Mouse (Mus musculus): ENCODE measurements around the gene Nipa2. TPM values are rescaled to one million over a fixed set of nuclear protein-coding genes. Genes with fewer than 3 reads are reported as not detected.

Gene Nipa2
- polyA plus RNA-seq, 1 experiment from 2014 or later = 53.7 TPM

- Histone ChIP-seq H3K4me1 (ENCODE audit: control insufficient read depth, insufficient read depth, low read length) (no peaks in the 10 kb centered on the region), H3K4me3 (ENCODE audit: low read depth, low read length) (no peak overlapping the region), H3K27me3 (ENCODE audit: control insufficient read depth, insufficient read depth, low read length) (no peaks in the 10 kb centered on the region), H3K36me3 (ENCODE audit: control insufficient read depth, insufficient read depth, low read length) (no peaks in the 10 kb centered on the region), H3K4me2 (ENCODE audit: low read depth, severe bottlenecking) (no peak overlapping the region), H3K9me3 (ENCODE audit: control insufficient read depth, low read length) (no peaks in the 10 kb centered on the region), H3K9ac (ENCODE audit: low read length) (no peak overlapping the region), H3K27ac (replicated peaks; ENCODE audit: low read depth, low read length) (no peak overlapping the region)
- DNase-seq (ENCODE audit: low spot score) (no peak), ATAC-seq (ENCODE audit: insufficient number of reproducible peaks, low FRiP score, low TSS enrichment, low read depth) (no peak)
- WGBS = 82% methylated on average over 4 of the region's 4 CpGs
Observed at GRCm38 (mm10) chr7:55984754-55985153, 22.5 kb upstream of the Nipa2 start.

DNA sequence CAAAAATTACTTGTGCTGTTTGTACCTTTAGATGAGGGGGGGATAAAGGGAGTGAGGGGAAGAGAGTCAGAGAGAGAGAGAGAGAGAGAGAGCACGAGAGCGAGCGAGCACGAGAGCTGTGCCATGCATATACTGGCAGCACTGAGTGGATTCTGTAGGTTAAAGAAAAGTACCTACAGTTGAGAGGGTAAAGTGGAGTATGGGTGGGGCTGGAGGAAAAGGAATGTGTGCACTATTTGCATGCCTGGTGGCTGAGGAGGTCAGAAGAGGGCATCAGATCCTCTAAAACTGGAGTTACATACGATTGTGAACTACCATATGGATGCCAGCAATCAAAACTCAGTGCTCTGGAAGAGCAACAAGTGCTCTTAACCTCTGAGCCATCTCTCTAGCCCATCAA lies 20.8 kb upstream of the Nipa2 start:
- WGBS = 89% methylated on average over 5 of the region's 5 CpGs
- no peak overlapping the region for H3K27ac ChIP-seq (replicated peaks; ENCODE audit: low read depth, low read length)
- H3K9me3 ChIP-seq (ENCODE audit: control insufficient read depth, low read length) = no peaks in the 10 kb centered on the region
- no peak overlapping the region for H3K9ac ChIP-seq (ENCODE audit: low read length)
- DNase-seq (ENCODE audit: low spot score) (no peak), ATAC-seq (ENCODE audit: insufficient number of reproducible peaks, low FRiP score, low TSS enrichment, low read depth) (no peak)
- no peaks in the 10 kb centered on the region for H3K4me1 ChIP-seq (ENCODE audit: control insufficient read depth, insufficient read depth, low read length)
- H3K27me3 ChIP-seq (ENCODE audit: control insufficient read depth, insufficient read depth, low read length) = no peaks in the 10 kb centered on the region
- H3K4me3 ChIP-seq (ENCODE audit: low read depth, low read length) = no peak overlapping the region
- no peak overlapping the region for H3K4me2 ChIP-seq (ENCODE audit: low read depth, severe bottlenecking)
- no peaks in the 10 kb centered on the region for H3K36me3 ChIP-seq (ENCODE audit: control insufficient read depth, insufficient read depth, low read length)

DNA sequence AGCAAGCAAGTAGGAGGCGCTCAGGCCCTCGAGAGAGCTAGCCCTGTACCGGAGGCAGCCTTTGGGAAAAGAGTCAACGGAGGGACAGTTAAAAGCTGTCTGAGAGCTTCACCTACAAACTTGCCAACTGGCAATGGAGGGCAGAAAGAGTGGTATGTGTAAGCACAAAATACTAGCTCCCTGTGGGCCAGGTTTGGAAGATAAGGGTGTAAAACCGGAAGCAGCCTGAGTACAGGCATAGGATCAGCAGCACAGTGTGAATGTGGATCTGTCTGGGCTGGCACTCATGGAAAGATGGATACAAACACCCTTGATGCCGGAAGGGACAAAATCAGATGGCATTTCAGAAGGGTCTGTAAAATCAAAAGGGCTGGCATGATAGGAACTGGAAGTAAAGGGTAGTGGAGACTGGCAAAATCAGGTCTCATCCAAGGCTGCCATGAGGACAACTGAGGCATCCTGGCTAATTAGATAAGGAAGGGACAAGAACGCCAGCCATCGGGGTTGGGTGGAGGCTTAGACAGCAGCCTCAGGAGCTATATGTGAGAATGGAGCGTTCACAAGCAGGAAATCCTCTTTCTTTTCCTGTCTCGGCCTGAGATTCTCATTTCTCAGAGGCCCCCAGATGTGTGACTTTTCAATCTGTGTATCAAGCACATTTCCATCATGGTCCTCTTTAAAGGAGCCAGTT lies 19.9 kb upstream of the Nipa2 start:
- Histone ChIP-seq H3K4me3 (ENCODE audit: low read depth, low read length) (no peak overlapping the region), H3K9me3 (ENCODE audit: control insufficient read depth, low read length) (no peaks in the 10 kb centered on the region), H3K27me3 (ENCODE audit: control insufficient read depth, insufficient read depth, low read length) (no peaks in the 10 kb centered on the region), H3K9ac (ENCODE audit: low read length) (no peak overlapping the region), H3K4me1 (ENCODE audit: control insufficient read depth, insufficient read depth, low read length) (no peaks in the 10 kb centered on the region), H3K27ac (replicated peaks; ENCODE audit: low read depth, low read length) (no peak overlapping the region), H3K36me3 (ENCODE audit: control insufficient read depth, insufficient read depth, low read length) (no peaks in the 10 kb centered on the region), H3K4me2 (ENCODE audit: low read depth, severe bottlenecking) (no peak overlapping the region)
- ATAC-seq (ENCODE audit: insufficient number of reproducible peaks, low FRiP score, low TSS enrichment, low read depth) = no peak
- 88% methylated on average over 10 of the region's 10 CpGs for WGBS
- DNase-seq (ENCODE audit: low spot score) = no peak

- Histone ChIP-seq H3K27ac (replicated peaks; ENCODE audit: low read depth, low read length) (no peak overlapping the region), H3K9me3 (ENCODE audit: control insufficient read depth, low read length) (no peaks in the 10 kb centered on the region), H3K27me3 (ENCODE audit: control insufficient read depth, insufficient read depth, low read length) (no peaks in the 10 kb centered on the region), H3K4me2 (ENCODE audit: low read depth, severe bottlenecking) (no peak overlapping the region), H3K4me1 (ENCODE audit: control insufficient read depth, insufficient read depth, low read length) (no peaks in the 10 kb centered on the region), H3K9ac (ENCODE audit: low read length) (no peak overlapping the region), H3K4me3 (ENCODE audit: low read depth, low read length) (no peak overlapping the region), H3K36me3 (ENCODE audit: control insufficient read depth, insufficient read depth, low read length) (no peaks in the 10 kb centered on the region)
- WGBS = 97% methylated on average over 2 of the region's 2 CpGs
- ATAC-seq (ENCODE audit: insufficient number of reproducible peaks, low FRiP score, low TSS enrichment, low read depth) (no peak), DNase-seq (ENCODE audit: low spot score) (no peak)
Observed at GRCm38 (mm10) chr7:55981511-55981910, 19.2 kb upstream of the Nipa2 start.

GRCm38 (mm10) chr7:55974429-55974828 lies 12.2 kb upstream of the Nipa2 start:
- H3K36me3 ChIP-seq (ENCODE audit: control insufficient read depth, insufficient read depth, low read length) = no peaks in the 10 kb centered on the region
- H3K9me3 ChIP-seq (ENCODE audit: control insufficient read depth, low read length) = no peaks in the 10 kb centered on the region
- H3K9ac ChIP-seq (ENCODE audit: low read length) = no peak overlapping the region
- H3K27ac ChIP-seq (replicated peaks; ENCODE audit: low read depth, low read length) = no peak overlapping the region
- DNase-seq (ENCODE audit: low spot score) (no peak), ATAC-seq (ENCODE audit: insufficient number of reproducible peaks, low FRiP score, low TSS enrichment, low read depth) (no peak)
- no peak overlapping the region for H3K4me2 ChIP-seq (ENCODE audit: low read depth, severe bottlenecking)
- H3K27me3 ChIP-seq (ENCODE audit: control insufficient read depth, insufficient read depth, low read length) = no peaks in the 10 kb centered on the region
- H3K4me1 ChIP-seq (ENCODE audit: control insufficient read depth, insufficient read depth, low read length) = no peaks in the 10 kb centered on the region
- H3K4me3 ChIP-seq (ENCODE audit: low read depth, low read length) = no peak overlapping the region
- 86% methylated on average over 2 of the region's 2 CpGs for WGBS

GRCm38 (mm10) chr7:55969415-55969814 lies 7.1 kb upstream of the Nipa2 start:
- DNase-seq (ENCODE audit: low spot score) = no peak
- no peaks in the 10 kb centered on the region for H3K36me3 ChIP-seq (ENCODE audit: control insufficient read depth, insufficient read depth, low read length)
- H3K9me3 ChIP-seq (ENCODE audit: control insufficient read depth, low read length) = no peaks in the 10 kb centered on the region
- peaks cover 4% of the 10 kb centered on the region; the same call in 1 of the 2 replicates for H3K4me1 ChIP-seq (ENCODE audit: control insufficient read depth, insufficient read depth, low read length)
- no peak overlapping the region for H3K27ac ChIP-seq (replicated peaks; ENCODE audit: low read depth, low read length)
- 67% methylated on average over 1 of the region's 1 CpGs for WGBS
- H3K9ac ChIP-seq (ENCODE audit: low read length) = no peak overlapping the region
- no peak overlapping the region for H3K4me2 ChIP-seq (ENCODE audit: low read depth, severe bottlenecking)
- no peak overlapping the region for H3K4me3 ChIP-seq (ENCODE audit: low read depth, low read length)
- ATAC-seq (ENCODE audit: insufficient number of reproducible peaks, low FRiP score, low TSS enrichment, low read depth) = no peak
- H3K27me3 ChIP-seq (ENCODE audit: control insufficient read depth, insufficient read depth, low read length) = no peaks in the 10 kb centered on the region

- peaks cover 4% of the 10 kb centered on the region; the same call in 1 of the 2 replicates for H3K4me1 ChIP-seq (ENCODE audit: control insufficient read depth, insufficient read depth, low read length)
- 44% methylated on average over 16 of the region's 16 CpGs for WGBS
- no peaks in the 10 kb centered on the region for H3K9me3 ChIP-seq (ENCODE audit: control insufficient read depth, low read length)
- H3K4me3 ChIP-seq (ENCODE audit: low read depth, low read length) = no peak overlapping the region
- no peak for ATAC-seq (ENCODE audit: insufficient number of reproducible peaks, low FRiP score, low TSS enrichment, low read depth)
- no peak for DNase-seq (ENCODE audit: low spot score)
- H3K27me3 ChIP-seq (ENCODE audit: control insufficient read depth, insufficient read depth, low read length) = no peaks in the 10 kb centered on the region
- H3K36me3 ChIP-seq (ENCODE audit: control insufficient read depth, insufficient read depth, low read length) = no peaks in the 10 kb centered on the region
- H3K4me2 ChIP-seq (ENCODE audit: low read depth, severe bottlenecking) = peak overlapping the region; percentile 31
- H3K9ac ChIP-seq (ENCODE audit: low read length) = no peak overlapping the region
- H3K27ac ChIP-seq (replicated peaks; ENCODE audit: low read depth, low read length) = no peak overlapping the region
Observed at GRCm38 (mm10) chr7:55968258-55968901, 6.1 kb upstream of the Nipa2 start.

DNA sequence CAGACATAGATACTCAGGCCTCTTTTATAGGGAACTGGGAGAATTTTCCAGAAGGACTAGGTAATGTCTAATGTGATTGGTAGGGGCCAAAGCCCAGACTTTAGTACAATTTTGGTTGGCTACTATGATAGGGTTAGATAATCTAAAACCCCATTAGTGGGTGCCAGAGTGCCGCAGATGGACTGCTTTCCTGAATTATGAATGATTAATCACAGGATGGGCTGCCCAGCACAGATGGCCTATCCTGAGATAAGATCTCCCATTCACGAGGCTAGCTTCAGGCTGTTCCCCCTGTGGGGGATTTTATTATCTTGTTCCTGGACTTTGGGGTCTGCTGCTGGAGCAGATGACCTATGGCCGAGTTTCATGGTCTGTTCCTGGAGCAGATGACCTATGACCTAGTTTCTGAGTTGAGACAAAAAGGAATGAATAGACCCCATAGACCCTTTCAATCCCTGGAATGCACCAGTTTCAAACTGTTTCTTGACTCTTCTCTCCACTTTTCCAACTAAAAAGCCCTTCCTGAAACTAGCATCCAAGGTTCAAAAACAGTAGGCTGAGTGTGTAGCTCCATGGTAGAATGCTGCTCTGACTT lies 4.7 kb upstream of the Nipa2 start:
- no peaks in the 10 kb centered on the region for H3K9me3 ChIP-seq (ENCODE audit: control insufficient read depth, low read length)

More for the DNA sequence above, 4.7 kb upstream of the Nipa2 start:
- no peak overlapping the region for H3K27ac ChIP-seq (replicated peaks; ENCODE audit: low read depth, low read length)
- no peak overlapping the region for H3K4me3 ChIP-seq (ENCODE audit: low read depth, low read length)
- peaks cover 7% of the 10 kb centered on the region; the same call in 1 of the 2 replicates for H3K4me1 ChIP-seq (ENCODE audit: control insufficient read depth, insufficient read depth, low read length)
- no peak for ATAC-seq (ENCODE audit: insufficient number of reproducible peaks, low FRiP score, low TSS enrichment, low read depth)
- H3K27me3 ChIP-seq (ENCODE audit: control insufficient read depth, insufficient read depth, low read length) = no peaks in the 10 kb centered on the region
- DNase-seq (ENCODE audit: low spot score) = no peak
- 33% methylated on average over 3 of the region's 3 CpGs for WGBS
- H3K4me2 ChIP-seq (ENCODE audit: low read depth, severe bottlenecking) = no peak overlapping the region
- no peak overlapping the region for H3K9ac ChIP-seq (ENCODE audit: low read length)
- H3K36me3 ChIP-seq (ENCODE audit: control insufficient read depth, insufficient read depth, low read length) = no peaks in the 10 kb centered on the region
